Mouse (Mus musculus) liver, postnatal 0 days (tissue): ENCODE results near the gene Smim5.

Experiments used
- CTCF ChIP-seq: sonication (generic); IDR thresholded peaks from 2 replicates; pipeline ENCODE4 v1.5.1; 2016; ENCODE audit warnings: antibody characterized with exemption, low read depth
- EP300 ChIP-seq: IDR thresholded peaks from 2 replicates; pipeline ENCODE4 v1.6.1; 2016; ENCODE audit warnings: antibody characterized with exemption, low read depth, mild to moderate bottlenecking

DNA sequence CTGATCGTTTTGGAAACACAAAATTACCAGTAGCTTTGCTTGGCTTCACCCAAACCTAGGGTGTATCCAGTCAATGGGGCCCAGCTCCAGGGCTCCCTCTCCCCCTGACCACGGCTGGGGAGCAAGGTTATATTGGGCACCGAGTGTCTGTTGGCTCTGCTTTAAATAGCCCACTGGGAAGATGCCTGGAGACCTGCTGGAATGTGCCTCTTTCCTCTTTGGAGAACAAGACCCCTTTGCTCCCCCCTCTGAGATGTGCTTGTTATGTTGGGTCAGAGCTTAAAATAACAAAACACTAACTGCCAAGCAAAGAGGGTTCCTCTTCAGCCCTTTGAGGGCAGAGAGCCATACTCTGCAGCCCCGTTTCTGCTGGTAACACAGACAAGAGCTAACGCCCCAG, 2.4 kb downstream of the Smim5 start:
- TF ChIP-seq CTCF (no peak), EP300 (no peak)
